Mouse (Mus musculus): ENCODE measurements around the gene Il1r1.
A peak's percentile ranks its signal among the peaks of the same experiment; 100 is the strongest.

Il1r1 gene

GRCm38 (mm10) chr1:40224539-40225284 is at the start of gene Il1r1:
TSS of gene Il1r1 (plus strand) at chr1:40225080.
- DNase-seq, result peak; percentile 65 to 79

GRCm38 (mm10) chr1:40175123-40175522 is 49.8 kb upstream of the Il1r1 start:
- DNase-seq, result no peak

- no peak for DNase-seq
These were observed 49.1 kb upstream of the Il1r1 start for GRCm38 (mm10) chr1:40175797-40176196.

GRCm38 (mm10) chr1:40179031-40179430 is 45.8 kb upstream of the Il1r1 start:
- no peak for DNase-seq

- no peak for DNase-seq
These were observed 45.4 kb upstream of the Il1r1 start for GRCm38 (mm10) chr1:40179493-40179892.

GRCm38 (mm10) chr1:40180861-40181260 is 44.0 kb upstream of the Il1r1 start:
- no peak for DNase-seq

- no peak for DNase-seq
These were observed 43.2 kb upstream of the Il1r1 start for GRCm38 (mm10) chr1:40181716-40182115.

GRCm38 (mm10) chr1:40183410-40183809 is 41.5 kb upstream of the Il1r1 start:
- no peak for DNase-seq

GRCm38 (mm10) chr1:40187961-40188360 is 36.9 kb upstream of the Il1r1 start:
- DNase-seq, result peak; percentile 39 to 48

GRCm38 (mm10) chr1:40190025-40190424 is 34.9 kb upstream of the Il1r1 start:
- DNase-seq, result no peak

GRCm38 (mm10) chr1:40190837-40191236 is 34.0 kb upstream of the Il1r1 start:
- no peak for DNase-seq

GRCm38 (mm10) chr1:40194279-40194678 is 30.6 kb upstream of the Il1r1 start:
- no peak for DNase-seq

- DNase-seq, result no peak
These were observed 11.3 kb upstream of the Il1r1 start for GRCm38 (mm10) chr1:40213337-40214159.

GRCm38 (mm10) chr1:40217521-40217920 is 7.4 kb upstream of the Il1r1 start:
- no peak for DNase-seq

GRCm38 (mm10) chr1:40218603-40219002 is 6.3 kb upstream of the Il1r1 start:
- no peak for DNase-seq

- no peak for DNase-seq
These were observed 4.3 kb upstream of the Il1r1 start for GRCm38 (mm10) chr1:40220549-40220948.

- DNase-seq, result no peak
These were observed 3.0 kb upstream of the Il1r1 start for GRCm38 (mm10) chr1:40221864-40222263.

GRCm38 (mm10) chr1:40222680-40223079 is 2.2 kb upstream of the Il1r1 start:
- peak in 1 of 2 experiments; percentile 22 for DNase-seq

- DNase-seq, result no peak
These were observed 1.3 kb upstream of the Il1r1 start for GRCm38 (mm10) chr1:40223591-40223990.

- DNase-seq, result no peak
These were observed 700 bp downstream of the Il1r1 start for GRCm38 (mm10) chr1:40225580-40225979.

- no peak for DNase-seq
These were observed 4.2 kb downstream of the Il1r1 start for GRCm38 (mm10) chr1:40229033-40229432.

- DNase-seq, result no peak
These were observed 4.9 kb downstream of the Il1r1 start for GRCm38 (mm10) chr1:40229771-40230280.

GRCm38 (mm10) chr1:40230336-40230735 is 5.5 kb downstream of the Il1r1 start:
- no peak for DNase-seq

- no peak for DNase-seq
These were observed 6.2 kb downstream of the Il1r1 start for GRCm38 (mm10) chr1:40231116-40231515.

All from kidney, adult 8-10 months (tissue).